Mouse (Mus musculus) A20 (cell line): ENCODE measurements at regions not wholly inside any gene's neighbourhood (a gene's known extent, or its start where the extent isn't known, plus 50 kb on each side); places are given as distances from the start of the nearest gene placed in this dataset.

ENCODE experiments used
- DNase-seq: peaks from one replicate; pipeline ENCODE4 v3.0.0-alpha.2; 2011; ENCODE audit warnings: low read depth, low spot score

GRCm38 (mm10) chr14:48753517-48754079, 80.0 kb upstream of the Otx2 start:
- no peak for DNase-seq

- no peak for DNase-seq
Measured at GRCm38 (mm10) chr14:48753084-48753483, 79.5 kb upstream of the Otx2 start.

GRCm38 (mm10) chr14:48752579-48752905, 78.9 kb upstream of the Otx2 start:
- no peak for DNase-seq

GRCm38 (mm10) chr14:48751751-48752578, 78.3 kb upstream of the Otx2 start:
- DNase-seq: peak; percentile 42

- no peak for DNase-seq
Measured at GRCm38 (mm10) chr14:48750994-48751393, 77.4 kb upstream of the Otx2 start.

- DNase-seq: no peak
Measured at GRCm38 (mm10) chr14:48748976-48749375, 75.4 kb upstream of the Otx2 start.

- DNase-seq: no peak
Measured at GRCm38 (mm10) chr14:48747936-48748335, 74.3 kb upstream of the Otx2 start.

GRCm38 (mm10) chr14:48740942-48741602, 67.5 kb upstream of the Otx2 start:
- peak; percentile 3 for DNase-seq

- DNase-seq: no peak
Measured at GRCm38 (mm10) chr14:48739121-48739520, 65.5 kb upstream of the Otx2 start.

- DNase-seq: no peak
Measured at GRCm38 (mm10) chr14:48738641-48739040, 65.0 kb upstream of the Otx2 start.

- DNase-seq: no peak
Measured at GRCm38 (mm10) chr14:48738213-48738612, 64.6 kb upstream of the Otx2 start.

GRCm38 (mm10) chr14:48736969-48737860, 63.6 kb upstream of the Otx2 start:
- no peak for DNase-seq

GRCm38 (mm10) chr14:48736211-48736610, 62.6 kb upstream of the Otx2 start:
- DNase-seq: no peak

GRCm38 (mm10) chr14:48729996-48730395, 56.4 kb upstream of the Otx2 start:
- no peak for DNase-seq
